28 mouse cellular contexts compared by ENCODE assay signal in genomic region chr12:79470113-79470512, GRCm38 (mm10).
"Had no signal": no experiment of that assay in that cellular context is flagged by ENCODE, and none has a peak within 500 bp of the region (broad histone marks: within the 10 kb centered on the region; RNA-seq: fewer than 3 reads in every experiment).

No protein-coding gene starts in this region.

- H3K9me3 ChIP-seq: embryonic facial prominence, embryonic 10.5 days; embryonic facial prominence, embryonic 12.5 days; embryonic facial prominence, embryonic 13.5 days; embryonic facial prominence, embryonic 15.5 days; forebrain, embryonic 10.5 days; forebrain, embryonic 12.5 days; forebrain, embryonic 15.5 days had no signal

- H3K4me2 ChIP-seq: embryonic facial prominence, embryonic 12.5 days; embryonic facial prominence, embryonic 13.5 days; embryonic facial prominence, embryonic 15.5 days; forebrain, embryonic 12.5 days; forebrain, embryonic 13.5 days; forebrain, embryonic 15.5 days had no signal

- H3K27me3 ChIP-seq: embryonic facial prominence, embryonic 12.5 days; embryonic facial prominence, embryonic 13.5 days; embryonic facial prominence, embryonic 15.5 days; forebrain, embryonic 12.5 days; forebrain, embryonic 13.5 days; forebrain, embryonic 15.5 days had no signal

- H3K27ac ChIP-seq: embryonic facial prominence, embryonic 10.5 days; embryonic facial prominence, embryonic 12.5 days; embryonic facial prominence, embryonic 13.5 days; embryonic facial prominence, embryonic 15.5 days; forebrain, embryonic 10.5 days; forebrain, embryonic 12.5 days; forebrain, embryonic 13.5 days; forebrain, embryonic 15.5 days; gastrocnemius, adult 2 months had no signal

- H3K4me3 ChIP-seq: embryonic facial prominence, embryonic 10.5 days; embryonic facial prominence, embryonic 12.5 days; embryonic facial prominence, embryonic 13.5 days; embryonic facial prominence, embryonic 15.5 days; erythroblast, embryonic 14.5 days; forebrain, embryonic 10.5 days; forebrain, embryonic 12.5 days; forebrain, embryonic 13.5 days; forebrain, embryonic 15.5 days; gastrocnemius, adult 2 months had no signal

- H3K9ac ChIP-seq: embryonic facial prominence, embryonic 12.5 days; embryonic facial prominence, embryonic 13.5 days; embryonic facial prominence, embryonic 15.5 days; forebrain, embryonic 12.5 days; forebrain, embryonic 13.5 days; forebrain, embryonic 15.5 days; forebrain, postnatal 0 days had no signal

- DNase-seq: cerebellum, adult 18-20 months; cerebellum, adult 2 months; cerebellum, adult 8-10 months; cerebellum, adult 9-10 months; cerebellum, adult 9-11 months; cerebellum, postnatal 10 days; cerebellum, postnatal 14 days; cerebellum, postnatal 25 days; cerebellum, postnatal 36 days; embryo, embryonic 11 days; forebrain, postnatal 0 days; gastrocnemius, adult 2 months; gastrocnemius, postnatal 10 days; gastrocnemius, postnatal 14 days; gastrocnemius, postnatal 25 days; gastrocnemius, postnatal 36 days; heart, adult 11 months had no signal

- ATAC-seq: forebrain, embryonic 13.5 days; forebrain, embryonic 14.5 days; forebrain, embryonic 15.5 days; forebrain, embryonic 16.5 days; forebrain, postnatal 0 days had no signal

- H3K4me1 ChIP-seq: embryonic facial prominence, embryonic 12.5 days; embryonic facial prominence, embryonic 15.5 days; forebrain, embryonic 12.5 days; forebrain, embryonic 13.5 days; forebrain, embryonic 15.5 days had no signal

- H3K36me3 ChIP-seq: embryonic facial prominence, embryonic 10.5 days; embryonic facial prominence, embryonic 12.5 days; embryonic facial prominence, embryonic 13.5 days; embryonic facial prominence, embryonic 15.5 days; forebrain, embryonic 10.5 days; forebrain, embryonic 12.5 days; forebrain, embryonic 15.5 days had no signal
